Mouse (Mus musculus): ENCODE measurements around the gene 1190002N15Rik. TPM values are rescaled to one million over a fixed set of nuclear protein-coding genes. Genes with fewer than 3 reads are reported as not detected.

The 1190002N15Rik gene
- polyA plus RNA-seq, 1 experiment from 2014 or later: 23.7 TPM

- no peak for DNase-seq (ENCODE audit: low spot score)
These were observed 64.8 kb downstream of the 1190002N15Rik start for GRCm38 (mm10) chr9:94472963-94473582.

GRCm38 (mm10) chr9:94471485-94471884 lies 66.4 kb downstream of the 1190002N15Rik start:
- Histone ChIP-seq H3K9ac (ENCODE audit: low read depth, low read length) (no peak overlapping the region), H3K4me3 (ENCODE audit: low read depth, low read length) (no peak overlapping the region), H3K27me3 (ENCODE audit: control insufficient read depth, insufficient read depth, low read length) (no peaks in the 10 kb centered on the region), H3K27ac (ENCODE audit: low read depth, low read length) (no peak overlapping the region), H3K36me3 (ENCODE audit: control insufficient read depth, insufficient read depth, low read length) (no peaks in the 10 kb centered on the region), H3K9me3 (ENCODE audit: control insufficient read depth, low read length) (no peaks in the 10 kb centered on the region), H3K4me2 (replicated peaks; ENCODE audit: low read depth, low read length) (no peak overlapping the region), H3K4me1 (replicated peaks; ENCODE audit: control insufficient read depth, insufficient read depth, low read length) (no peaks in the 10 kb centered on the region)
- ATAC-seq (ENCODE audit: low FRiP score): no peak
- 75% methylated on average over 2 of the region's 2 CpGs for WGBS
- DNase-seq (ENCODE audit: low spot score): no peak

More at GRCm38 (mm10) chr9:94472963-94473582, 64.8 kb downstream of the 1190002N15Rik start:
- H3K4me3 ChIP-seq (ENCODE audit: low read depth, low read length): no peak overlapping the region
- H3K4me1 ChIP-seq (replicated peaks; ENCODE audit: control insufficient read depth, insufficient read depth, low read length): no peaks in the 10 kb centered on the region
- no peak overlapping the region for H3K27ac ChIP-seq (ENCODE audit: low read depth, low read length)
- H3K4me2 ChIP-seq (replicated peaks; ENCODE audit: low read depth, low read length): no peak overlapping the region
- no peaks in the 10 kb centered on the region for H3K9me3 ChIP-seq (ENCODE audit: control insufficient read depth, low read length)
- no peak; the same call in 1 of the 2 replicates for ATAC-seq (ENCODE audit: low FRiP score)
- no peaks in the 10 kb centered on the region for H3K36me3 ChIP-seq (ENCODE audit: control insufficient read depth, insufficient read depth, low read length)
- H3K9ac ChIP-seq (ENCODE audit: low read depth, low read length): no peak overlapping the region
- no peaks in the 10 kb centered on the region for H3K27me3 ChIP-seq (ENCODE audit: control insufficient read depth, insufficient read depth, low read length)
- 80% methylated on average over 10 of the region's 10 CpGs for WGBS

Other genes starting within 250 kb of the 1190002N15Rik start
- 3.5 and 3.8 TPM in 2 replicates for gene Slc9a9, start 131.8 kb upstream of the 1190002N15Rik start, polyA plus RNA-seq (2014; fragmentation: Nextera tagmentation; extraction: Ambion mirVana)